Mouse (Mus musculus): ENCODE measurements around the gene Myg1.

Myg1 gene

GRCm38 (mm10) chr15:102344490-102344889, 13.0 kb downstream of the Myg1 start:
- DNase-seq (ENCODE audit: low read depth, low spot score) = no peak

GRCm38 (mm10) chr15:102346444-102346843, 14.9 kb downstream of the Myg1 start:
- no peak for DNase-seq (ENCODE audit: low read depth, low spot score)

GRCm38 (mm10) chr15:102350138-102350941, 18.8 kb downstream of the Myg1 start, which contains the start of gene Aaas:
Gene Aaas, minus strand, starts transcription at chr15:102350771.
- peak; percentile 98 for DNase-seq (ENCODE audit: low read depth, low spot score)

- no peak for DNase-seq (ENCODE audit: low read depth, low spot score)
Measured at GRCm38 (mm10) chr15:102350942-102351291, 19.4 kb downstream of the Myg1 start.

GRCm38 (mm10) chr15:102352177-102352576, 20.7 kb downstream of the Myg1 start:
- peak; percentile 25 for DNase-seq (ENCODE audit: low read depth, low spot score)

- DNase-seq (ENCODE audit: low read depth, low spot score) = no peak
Measured at GRCm38 (mm10) chr15:102353986-102354385, 22.5 kb downstream of the Myg1 start.

- DNase-seq (ENCODE audit: low read depth, low spot score) = peak; percentile 44
Measured at GRCm38 (mm10) chr15:102355134-102355870, 23.8 kb downstream of the Myg1 start.

- peak; percentile 27 for DNase-seq (ENCODE audit: low read depth, low spot score)
Measured at GRCm38 (mm10) chr15:102355871-102356441, 24.4 kb downstream of the Myg1 start.

GRCm38 (mm10) chr15:102356501-102357325, 25.2 kb downstream of the Myg1 start:
- DNase-seq (ENCODE audit: low read depth, low spot score) = no peak

- no peak for DNase-seq (ENCODE audit: low read depth, low spot score)
Measured at GRCm38 (mm10) chr15:102358126-102358525, 26.6 kb downstream of the Myg1 start.

- DNase-seq (ENCODE audit: low read depth, low spot score) = no peak
Measured at GRCm38 (mm10) chr15:102358834-102359233, 27.3 kb downstream of the Myg1 start.

- DNase-seq (ENCODE audit: low read depth, low spot score) = no peak
Measured at GRCm38 (mm10) chr15:102362648-102363047, 31.1 kb downstream of the Myg1 start.

GRCm38 (mm10) chr15:102364678-102365077, 33.2 kb downstream of the Myg1 start:
- no peak for DNase-seq (ENCODE audit: low read depth, low spot score)

- DNase-seq (ENCODE audit: low read depth, low spot score) = no peak
Measured at GRCm38 (mm10) chr15:102366238-102366637, 34.7 kb downstream of the Myg1 start.

- no peak for DNase-seq (ENCODE audit: low read depth, low spot score)
Measured at GRCm38 (mm10) chr15:102366733-102367344, 35.3 kb downstream of the Myg1 start, which contains the start of gene Sp7. Gene Sp7, minus strand, starts transcription at chr15:102367182.

- no peak for DNase-seq (ENCODE audit: low read depth, low spot score)
Measured at GRCm38 (mm10) chr15:102369972-102370371, 38.5 kb downstream of the Myg1 start.

- no peak for DNase-seq (ENCODE audit: low read depth, low spot score)
Measured at GRCm38 (mm10) chr15:102370727-102371126, 39.2 kb downstream of the Myg1 start.

GRCm38 (mm10) chr15:102376453-102377162, 45.1 kb downstream of the Myg1 start:
- peak; percentile 68 for DNase-seq (ENCODE audit: low read depth, low spot score)

GRCm38 (mm10) chr15:102377163-102377543, 45.6 kb downstream of the Myg1 start:
- DNase-seq (ENCODE audit: low read depth, low spot score) = peak; percentile 90

GRCm38 (mm10) chr15:102377810-102378262, 46.3 kb downstream of the Myg1 start:
- DNase-seq (ENCODE audit: low read depth, low spot score) = peak; percentile 42

All from CD4-positive, CD25-positive, alpha-beta regulatory T cell, adult 2 months (primary cell).